Mouse (Mus musculus): ENCODE measurements at regions not wholly inside any gene's neighbourhood (a gene's known extent, or its start where the extent isn't known, plus 50 kb on each side); places are given as distances from the start of the nearest gene placed in this dataset.

DNA sequence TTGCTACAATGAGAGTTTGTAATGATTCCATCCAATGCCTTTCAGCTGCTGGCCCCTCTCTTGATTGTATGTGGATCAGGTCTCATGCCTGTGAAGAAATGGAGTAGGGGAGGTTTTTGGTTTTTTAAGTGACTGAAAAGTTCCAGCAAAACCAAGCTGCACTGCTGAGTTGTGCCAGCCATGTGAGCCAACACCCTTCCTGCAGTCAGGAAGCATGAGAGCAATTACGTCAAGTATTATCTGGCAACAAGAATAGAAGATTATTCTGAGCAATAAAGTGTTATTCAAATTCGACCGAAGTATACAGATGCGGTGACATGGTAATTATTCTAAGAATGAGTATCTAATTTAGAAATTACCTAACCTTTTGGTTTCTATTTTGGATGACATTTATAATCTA is 67.0 kb upstream of the Peli1 start:
- TF ChIP-seq POLR2A (IDR thresholded peaks at IDR 0.05; ENCODE audit: low read depth, low read length) (no peak), CTCF (IDR thresholded peaks at IDR 0.05; ENCODE audit: extremely low read depth, insufficient read length, insufficient replicate concordance, low read depth, low read length) (no peak)
